Mouse (Mus musculus): ENCODE measurements around the gene Nfyb. TPM values are rescaled to one million over a fixed set of nuclear protein-coding genes. Genes with fewer than 3 reads are reported as not detected.
A peak's percentile ranks its signal among the peaks of the same experiment; 100 is the strongest.

Gene Nfyb
- polyA plus RNA-seq (2014; fragmentation: Nextera tagmentation; extraction: Ambion mirVana) = 42.8 and 42.9 TPM in 2 replicates

DNA sequence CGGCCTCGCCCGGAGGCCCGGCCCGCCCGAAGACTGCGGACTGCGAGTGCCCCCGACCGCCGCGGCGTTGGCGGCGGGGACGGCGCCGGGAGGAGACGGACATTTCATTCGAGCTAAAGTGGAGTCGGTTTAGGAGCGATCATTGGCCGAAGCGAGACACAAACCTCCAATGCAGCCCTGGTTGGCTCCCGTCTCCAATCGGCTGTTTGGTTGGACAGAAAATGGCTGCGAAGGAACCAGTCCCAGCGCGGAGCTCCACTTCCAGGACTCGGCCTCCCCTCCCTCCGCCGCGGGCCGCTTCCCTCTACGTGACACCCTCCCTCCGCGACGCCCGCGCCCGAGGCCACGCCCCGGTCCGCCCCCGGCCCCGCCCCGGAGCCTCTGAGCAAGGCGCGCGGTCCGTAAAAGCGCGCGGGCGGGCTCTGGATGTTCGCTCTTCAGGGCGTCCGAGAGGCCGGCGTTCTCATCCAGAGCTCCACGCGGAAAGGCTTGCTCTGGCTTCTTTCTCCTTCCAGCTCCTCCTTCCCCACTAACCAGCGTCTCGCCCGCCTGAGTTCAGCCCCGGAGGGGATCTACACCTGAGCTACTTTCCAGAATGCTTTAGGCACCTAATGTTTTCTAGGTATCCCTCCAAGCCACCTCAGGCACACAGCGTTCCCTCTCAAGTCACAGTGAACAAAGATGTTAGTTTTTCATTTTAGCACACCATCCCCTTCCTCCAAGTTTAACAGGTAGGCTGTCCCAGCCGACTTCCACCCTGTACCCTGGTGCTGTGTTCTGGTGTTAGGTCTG lies at the start of gene Nfyb:
TSS of gene Nfyb (minus strand) at position 305 of the 792 bp plus-strand sequence.
- ATAC-seq (replicated peaks; ENCODE audit: low FRiP score, low TSS enrichment, low read depth) = peak; percentile 97
- 2% methylated on average over 65 of the region's 68 CpGs for WGBS

DNA sequence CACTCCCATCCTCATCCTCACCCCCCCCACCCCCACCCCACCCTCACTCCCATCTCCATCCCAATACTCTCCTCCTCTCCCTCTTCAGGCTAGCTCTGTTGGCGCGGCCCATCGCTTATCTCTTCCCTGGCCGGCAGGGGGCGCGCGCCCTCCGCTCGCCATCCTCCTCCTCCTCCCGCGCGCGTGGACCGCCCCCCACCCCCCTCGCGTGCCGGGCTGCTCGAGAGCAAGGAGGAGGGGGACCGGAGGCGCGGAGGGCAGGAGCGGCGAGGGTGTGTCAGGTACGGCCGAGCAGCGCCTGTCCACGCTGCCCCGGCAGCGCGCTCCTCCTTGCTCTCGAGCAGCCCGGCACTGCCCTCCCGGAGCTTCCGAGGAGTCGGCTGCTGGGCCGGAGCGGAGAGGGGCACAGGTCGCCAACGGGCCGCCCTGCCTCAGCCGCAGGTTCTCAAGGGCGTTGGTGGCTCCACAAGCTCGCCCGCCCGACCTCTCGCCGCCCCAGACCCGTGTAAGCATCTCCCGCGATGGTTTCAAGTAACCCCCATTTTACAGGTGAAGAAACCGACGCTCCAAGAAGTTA lies 48.0 kb upstream of the Nfyb start:
- Histone ChIP-seq H3K4me1 (replicated peaks; ENCODE audit: control insufficient read depth, insufficient read depth, low read length) (peaks cover 11% of the 10 kb centered on the region), H3K9ac (ENCODE audit: low read length) (peak overlapping the region; percentile 44), H3K27me3 (replicated peaks; ENCODE audit: control insufficient read depth, insufficient read depth, low read length) (no peaks in the 10 kb centered on the region), H3K4me3 (ENCODE audit: low read depth, low read length) (peak overlapping the region; percentile 50), H3K4me2 (ENCODE audit: low read length) (peak overlapping the region; percentile 73), H3K36me3 (ENCODE audit: control insufficient read depth, insufficient read depth, low read length) (no peaks in the 10 kb centered on the region), H3K9me3 (ENCODE audit: control insufficient read depth, low read length) (no peaks in the 10 kb centered on the region), H3K27ac (ENCODE audit: low read depth) (no peak overlapping the region)
- ATAC-seq (replicated peaks; ENCODE audit: low FRiP score, low TSS enrichment, low read depth) (peak; percentile 65), DNase-seq (ENCODE audit: low spot score) (peak; percentile 90)
- WGBS = 8% methylated on average over 40 of the region's 52 CpGs

More for the DNA sequence above, at the start of gene Nfyb:
- H3K4me3 ChIP-seq (ENCODE audit: low read depth, low read length) = peak within 1 kb of the TSS; percentile 87
- DNase-seq (ENCODE audit: low spot score) = peak; percentile 100
- H3K36me3 ChIP-seq (ENCODE audit: control insufficient read depth, insufficient read depth, low read length) = peaks cover 20% of the 10 kb centered on the region
- no peaks in the 10 kb centered on the region for H3K27me3 ChIP-seq (replicated peaks; ENCODE audit: control insufficient read depth, insufficient read depth, low read length)
- peak within 1 kb of the TSS; percentile 99 for H3K9ac ChIP-seq (ENCODE audit: low read length)
- peak within 1 kb of the TSS; percentile 85 for H3K4me2 ChIP-seq (ENCODE audit: low read length)
- H3K9me3 ChIP-seq (ENCODE audit: control insufficient read depth, low read length) = no peaks in the 10 kb centered on the region
- peaks cover 22% of the 10 kb centered on the region for H3K4me1 ChIP-seq (replicated peaks; ENCODE audit: control insufficient read depth, insufficient read depth, low read length)
- H3K27ac ChIP-seq (ENCODE audit: low read depth) = peak within 1 kb of the TSS; percentile 99

DNA sequence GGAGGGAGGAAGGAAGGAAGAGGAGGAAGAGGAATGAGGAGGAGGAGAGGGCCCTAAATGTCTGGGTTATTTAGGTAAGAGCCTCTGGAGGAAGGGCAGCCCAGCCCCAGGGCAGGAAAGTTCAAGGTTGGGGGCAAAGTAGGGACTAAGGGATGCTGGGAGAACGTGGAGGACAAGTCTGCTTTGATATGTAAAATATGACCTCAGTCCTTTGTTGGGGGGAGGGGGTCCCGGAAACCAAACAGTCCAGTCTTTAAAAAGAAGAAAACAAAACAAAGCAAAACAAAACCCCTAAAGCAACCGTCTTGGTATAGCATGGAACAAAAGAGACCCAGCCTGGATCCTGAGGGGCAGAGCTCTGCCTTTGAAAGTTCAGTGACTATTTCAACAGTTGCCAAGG lies 45.4 kb upstream of the Nfyb start:
- no peaks in the 10 kb centered on the region for H3K27me3 ChIP-seq (replicated peaks; ENCODE audit: control insufficient read depth, insufficient read depth, low read length)
- no peaks in the 10 kb centered on the region for H3K36me3 ChIP-seq (ENCODE audit: control insufficient read depth, insufficient read depth, low read length)
- DNase-seq (ENCODE audit: low spot score) (no peak), ATAC-seq (replicated peaks; ENCODE audit: low FRiP score, low TSS enrichment, low read depth) (no peak)
- H3K4me2 ChIP-seq (ENCODE audit: low read length) = no peak overlapping the region
- WGBS = 35% methylated on average over 3 of the region's 3 CpGs
- H3K4me1 ChIP-seq (replicated peaks; ENCODE audit: control insufficient read depth, insufficient read depth, low read length) = peaks cover 10% of the 10 kb centered on the region
- H3K4me3 ChIP-seq (ENCODE audit: low read depth, low read length) = no peak overlapping the region
- H3K9ac ChIP-seq (ENCODE audit: low read length) = no peak overlapping the region
- no peak overlapping the region for H3K27ac ChIP-seq (ENCODE audit: low read depth)
- no peaks in the 10 kb centered on the region for H3K9me3 ChIP-seq (ENCODE audit: control insufficient read depth, low read length)

DNA sequence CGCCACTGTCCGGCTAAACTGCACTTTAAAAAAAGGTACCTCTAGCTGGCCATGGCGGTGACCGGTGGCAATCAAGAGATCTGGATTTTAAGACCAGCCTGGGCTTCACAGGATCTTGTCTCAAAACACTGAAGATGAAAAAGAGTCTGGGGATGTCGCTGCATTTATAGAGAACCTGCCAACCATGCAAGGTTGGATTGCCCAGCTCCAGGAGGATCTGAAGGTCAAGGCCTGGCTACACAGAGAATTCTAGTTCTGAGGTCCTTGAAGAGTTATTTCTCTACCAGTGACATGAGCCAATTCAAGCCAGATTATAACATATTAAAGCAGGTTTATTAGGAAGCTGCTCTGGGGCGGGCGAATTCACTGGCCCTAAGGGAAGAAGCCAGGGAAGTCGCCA lies 44.9 kb upstream of the Nfyb start:
- H3K9ac ChIP-seq (ENCODE audit: low read length) = no peak overlapping the region
- H3K4me3 ChIP-seq (ENCODE audit: low read depth, low read length) = no peak overlapping the region
- WGBS = 86% methylated on average over 8 of the region's 8 CpGs
- ATAC-seq (replicated peaks; ENCODE audit: low FRiP score, low TSS enrichment, low read depth) = no peak
- no peak for DNase-seq (ENCODE audit: low spot score)
- H3K9me3 ChIP-seq (ENCODE audit: control insufficient read depth, low read length) = no peaks in the 10 kb centered on the region
- H3K36me3 ChIP-seq (ENCODE audit: control insufficient read depth, insufficient read depth, low read length) = no peaks in the 10 kb centered on the region
- no peak overlapping the region for H3K4me2 ChIP-seq (ENCODE audit: low read length)
- peaks cover 5% of the 10 kb centered on the region for H3K4me1 ChIP-seq (replicated peaks; ENCODE audit: control insufficient read depth, insufficient read depth, low read length)
- H3K27ac ChIP-seq (ENCODE audit: low read depth) = no peak overlapping the region
- no peaks in the 10 kb centered on the region for H3K27me3 ChIP-seq (replicated peaks; ENCODE audit: control insufficient read depth, insufficient read depth, low read length)

DNA sequence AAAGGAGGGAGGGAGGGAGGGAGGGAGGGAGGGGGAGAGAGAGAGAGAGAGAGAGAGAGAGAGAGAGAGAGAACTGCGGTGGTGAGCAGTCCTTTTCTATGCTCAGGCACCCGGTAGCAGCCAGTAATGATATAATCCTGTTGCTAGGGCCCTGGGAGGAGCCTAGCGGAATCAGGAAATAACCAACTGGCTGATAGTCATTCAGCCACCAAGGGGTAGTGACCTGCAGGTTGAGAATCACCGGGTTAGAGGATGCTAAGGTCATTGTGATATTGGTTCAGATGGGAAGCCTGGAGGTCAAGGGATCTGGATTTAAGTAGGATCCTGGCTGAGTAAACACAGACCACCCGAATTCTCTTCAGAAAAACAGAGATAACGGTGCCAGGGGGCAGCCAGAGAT lies 44.2 kb upstream of the Nfyb start:
- ATAC-seq (replicated peaks; ENCODE audit: low FRiP score, low TSS enrichment, low read depth) (no peak), DNase-seq (ENCODE audit: low spot score) (no peak)
- Histone ChIP-seq H3K9ac (ENCODE audit: low read length) (no peak overlapping the region), H3K4me3 (ENCODE audit: low read depth, low read length) (no peak overlapping the region), H3K9me3 (ENCODE audit: control insufficient read depth, low read length) (no peaks in the 10 kb centered on the region), H3K4me1 (replicated peaks; ENCODE audit: control insufficient read depth, insufficient read depth, low read length) (0 out of 2 replicates have a peak, but pooled peaks cover 4% of the 10 kb centered on the region), H3K4me2 (ENCODE audit: low read length) (no peak overlapping the region), H3K27ac (ENCODE audit: low read depth) (no peak overlapping the region), H3K27me3 (replicated peaks; ENCODE audit: control insufficient read depth, insufficient read depth, low read length) (no peaks in the 10 kb centered on the region), H3K36me3 (ENCODE audit: control insufficient read depth, insufficient read depth, low read length) (no peaks in the 10 kb centered on the region)
- 29% methylated on average over 6 of the region's 6 CpGs for WGBS

DNA sequence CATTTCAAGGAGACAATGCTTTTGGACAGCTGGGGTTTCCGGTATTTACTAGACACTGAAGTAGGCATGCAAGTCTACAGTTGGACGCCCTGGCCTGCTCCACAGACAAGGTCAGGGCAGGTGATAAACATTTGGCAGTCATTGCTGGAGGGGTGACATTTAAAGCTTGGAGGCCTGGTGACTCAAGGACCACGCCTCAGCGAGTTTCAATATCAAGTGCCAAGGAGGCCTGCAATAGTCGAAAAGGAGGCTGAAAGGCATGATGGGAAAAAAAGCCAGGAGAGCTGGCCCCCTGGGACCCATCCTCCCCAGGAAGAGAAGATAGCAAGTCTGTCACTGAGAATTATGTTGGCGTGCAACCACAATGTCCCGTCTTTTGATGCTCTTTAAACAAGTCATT lies 43.3 kb upstream of the Nfyb start:
- H3K27me3 ChIP-seq (replicated peaks; ENCODE audit: control insufficient read depth, insufficient read depth, low read length) = no peaks in the 10 kb centered on the region
- ATAC-seq (replicated peaks; ENCODE audit: low FRiP score, low TSS enrichment, low read depth) (no peak), DNase-seq (ENCODE audit: low spot score) (no peak)
- no peak overlapping the region for H3K4me3 ChIP-seq (ENCODE audit: low read depth, low read length)
- no peak overlapping the region for H3K27ac ChIP-seq (ENCODE audit: low read depth)
- H3K36me3 ChIP-seq (ENCODE audit: control insufficient read depth, insufficient read depth, low read length) = no peaks in the 10 kb centered on the region
- H3K9me3 ChIP-seq (ENCODE audit: control insufficient read depth, low read length) = no peaks in the 10 kb centered on the region
- no peak overlapping the region for H3K9ac ChIP-seq (ENCODE audit: low read length)
- WGBS = 64% methylated on average over 7 of the region's 7 CpGs
- H3K4me1 ChIP-seq (replicated peaks; ENCODE audit: control insufficient read depth, insufficient read depth, low read length) = 0 out of 2 replicates have a peak, but pooled peaks cover 4% of the 10 kb centered on the region
- no peak overlapping the region for H3K4me2 ChIP-seq (ENCODE audit: low read length)

DNA sequence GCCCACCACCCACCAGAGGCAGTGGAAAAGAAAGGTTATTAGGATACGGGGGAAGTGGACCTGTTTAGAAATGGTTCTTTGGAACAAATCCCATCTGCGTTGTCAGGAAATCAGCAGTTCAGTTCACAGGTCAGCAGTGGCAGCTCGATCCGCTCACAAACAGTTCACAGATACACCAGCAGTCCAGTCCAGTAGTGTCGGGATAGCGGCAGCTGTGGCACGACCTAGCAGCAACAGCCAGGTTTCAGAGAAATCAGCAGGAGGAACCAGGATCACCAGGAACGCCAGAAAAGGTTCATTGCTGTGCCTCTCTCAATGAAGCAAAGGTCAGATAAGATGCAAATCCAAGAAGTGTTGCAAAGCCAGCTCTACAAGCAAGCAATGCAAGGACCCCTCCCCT lies 42.5 kb upstream of the Nfyb start:
- Histone ChIP-seq H3K9me3 (ENCODE audit: control insufficient read depth, low read length) (no peaks in the 10 kb centered on the region), H3K27me3 (replicated peaks; ENCODE audit: control insufficient read depth, insufficient read depth, low read length) (no peaks in the 10 kb centered on the region), H3K4me1 (replicated peaks; ENCODE audit: control insufficient read depth, insufficient read depth, low read length) (0 out of 2 replicates have a peak, but pooled peaks cover 4% of the 10 kb centered on the region), H3K27ac (ENCODE audit: low read depth) (no peak overlapping the region), H3K36me3 (ENCODE audit: control insufficient read depth, insufficient read depth, low read length) (no peaks in the 10 kb centered on the region), H3K4me2 (ENCODE audit: low read length) (no peak overlapping the region), H3K4me3 (ENCODE audit: low read depth, low read length) (no peak overlapping the region), H3K9ac (ENCODE audit: low read length) (no peak overlapping the region)
- no peak for DNase-seq (ENCODE audit: low spot score)
- WGBS = 56% methylated on average over 8 of the region's 8 CpGs
- ATAC-seq (replicated peaks; ENCODE audit: low FRiP score, low TSS enrichment, low read depth) = no peak

DNA sequence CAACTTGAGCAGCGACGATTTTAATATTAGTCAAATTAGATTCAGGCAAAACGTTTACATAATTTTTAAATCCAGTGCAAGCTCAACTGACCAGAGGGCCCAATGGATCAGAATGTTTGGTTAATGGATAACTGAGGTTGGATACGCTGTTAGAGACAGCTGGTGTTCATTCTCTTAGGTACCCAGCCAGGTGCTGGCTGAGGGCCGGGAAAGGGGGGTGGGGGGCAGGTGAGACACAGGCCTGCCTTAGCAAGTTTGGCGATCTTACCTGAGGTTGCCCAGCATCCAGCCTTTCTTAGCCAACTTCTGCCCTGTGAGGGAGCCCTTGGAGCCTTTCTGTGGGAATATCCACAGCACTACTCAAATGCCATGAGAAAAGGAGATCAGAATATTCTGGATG lies 41.2 kb upstream of the Nfyb start:
- Histone ChIP-seq H3K27me3 (replicated peaks; ENCODE audit: control insufficient read depth, insufficient read depth, low read length) (no peaks in the 10 kb centered on the region), H3K4me3 (ENCODE audit: low read depth, low read length) (no peak overlapping the region), H3K36me3 (ENCODE audit: control insufficient read depth, insufficient read depth, low read length) (no peaks in the 10 kb centered on the region), H3K27ac (ENCODE audit: low read depth) (no peak overlapping the region), H3K9ac (ENCODE audit: low read length) (no peak overlapping the region), H3K9me3 (ENCODE audit: control insufficient read depth, low read length) (no peaks in the 10 kb centered on the region), H3K4me1 (replicated peaks; ENCODE audit: control insufficient read depth, insufficient read depth, low read length) (0 out of 2 replicates have a peak, but pooled peaks cover 4% of the 10 kb centered on the region), H3K4me2 (ENCODE audit: low read length) (no peak overlapping the region)
- DNase-seq (ENCODE audit: low spot score) (no peak), ATAC-seq (replicated peaks; ENCODE audit: low FRiP score, low TSS enrichment, low read depth) (0 out of 2 replicates have a peak, but pooled peaks have one; percentile 34)
- WGBS = 76% methylated on average over 6 of the region's 6 CpGs

Measured in intestine, embryonic 14.5 days (tissue).